Comparison of ENCODE assay signal across 8 mouse cellular contexts in genomic region chr7:145206056-145206610, GRCm38 (mm10). TPM values are rescaled to one million over a fixed set of nuclear protein-coding genes. Genes with fewer than 3 reads are reported as not detected.
A peak's percentile ranks its signal among the peaks of the same experiment; 100 is the strongest.
DNase-seq lines count a peak whose midpoint lies in the region; ATAC-seq and TF ChIP-seq lines count a peak whose summit lies in the region.

No protein-coding gene starts in this region.

- peak overlapping the region; percentile 29 for H3K4me2 ChIP-seq in hindbrain, embryonic 14.5 days (replicated peaks)

- H3K9me3 ChIP-seq in hindbrain, embryonic 14.5 days (ENCODE audit: control insufficient read depth, low read length), result peaks cover 5% of the 10 kb centered on the region; the same call in 1 of the 2 replicates

- peak overlapping the region; percentile 56 for H3K9ac ChIP-seq in hindbrain, embryonic 14.5 days

- ATAC-seq in hindbrain, embryonic 14.5 days (ENCODE audit: low FRiP score), result peak; percentile 94

- peak; percentile 19; the same call in 1 of the 2 replicates for TF ChIP-seq CTCF in gastrocnemius, adult 2 months (IDR thresholded peaks at IDR 0.05)

- 2% methylated on average over 34 of the region's 34 CpGs for WGBS in hindbrain, embryonic 14.5 days

- H3K27me3 ChIP-seq in hindbrain, embryonic 14.5 days (ENCODE audit: control insufficient read depth, insufficient read depth, low read length), result no peaks in the 10 kb centered on the region

- H3K4me3 ChIP-seq in gastrocnemius, adult 2 months, result peak overlapping the region; percentile 62
- no peak overlapping the region for H3K4me3 ChIP-seq in hindbrain, embryonic 14.5 days (replicated peaks; ENCODE audit: low read length)

- DNase-seq in adrenal gland, adult (ENCODE audit: inconsistent age in 2 of 2, low spot score in 1 of 2), result peak; percentile 84 to 91
- DNase-seq in cerebellum, postnatal 4 days (ENCODE audit: low spot score in 2 of 2), result peak; percentile 38 to 70
- DNase-seq in gastrocnemius, adult 2 months, result peak; percentile 81
- DNase-seq in hindbrain, embryonic 14.5 days (ENCODE audit: low spot score), result peak; percentile 65
- peak; percentile 61 to 80 for DNase-seq in left cerebral cortex, adult 9 months (ENCODE audit: low spot score in 2 of 2)
- peak; percentile 82 to 89 for DNase-seq in lung, postnatal 4 days
- DNase-seq in right cerebral cortex, adult 2 months (ENCODE audit: low spot score in 2 of 2), result peak; percentile 41 to 64
- no peak for DNase-seq in spleen, postnatal 4 days (ENCODE audit: low spot score in 2 of 2)

- H3K4me1 ChIP-seq in hindbrain, embryonic 14.5 days (replicated peaks; ENCODE audit: control insufficient read depth, insufficient read depth, low read length), result peaks cover 15% of the 10 kb centered on the region

- intact Hi-C loops in gastrocnemius, adult 2 months (cut with DNase I), result no loop called here

- peak overlapping the region; percentile 79 for H3K27ac ChIP-seq in gastrocnemius, adult 2 months
- H3K27ac ChIP-seq in hindbrain, embryonic 14.5 days, result peak overlapping the region; percentile 80

- no peaks in the 10 kb centered on the region for H3K36me3 ChIP-seq in hindbrain, embryonic 14.5 days (replicated peaks; ENCODE audit: control insufficient read depth, insufficient read depth)

RNA-seq across cellular contexts. Expression of gene 1810010D01Rik, which starts 1.8 kb away (rescaled TPM):
- under 1 TPM in 1 of 2 experiments, not detected in 1; 0.67 TPM for total RNA-seq in gastrocnemius, adult 2 months (2021)
- not detected in 2 replicates for polyA plus RNA-seq in hindbrain, embryonic 14.5 days (2014; fragmentation: Nextera tagmentation; extraction: Ambion mirVana)

Comparison
In these comparisons a context has a peak if more than half of its experiments do, and no peak if none do; other contexts are left out.
1. DNase-seq: peak in adrenal gland, adult (2 of 2), cerebellum, postnatal 4 days (2 of 2), gastrocnemius, adult 2 months (single experiment), hindbrain, embryonic 14.5 days (single experiment), left cerebral cortex, adult 9 months (2 of 2), lung, postnatal 4 days (2 of 2) and right cerebral cortex, adult 2 months (2 of 2); none in spleen, postnatal 4 days (0 of 2).